Mouse (Mus musculus): ENCODE data around the gene Zfp385a. TPM values are rescaled to one million over a fixed set of nuclear protein-coding genes. Genes with fewer than 3 reads are reported as not detected.

Gene Zfp385a
- polyA plus RNA-seq, 1 experiment from 2014 or later, result 17.1 TPM

DNA sequence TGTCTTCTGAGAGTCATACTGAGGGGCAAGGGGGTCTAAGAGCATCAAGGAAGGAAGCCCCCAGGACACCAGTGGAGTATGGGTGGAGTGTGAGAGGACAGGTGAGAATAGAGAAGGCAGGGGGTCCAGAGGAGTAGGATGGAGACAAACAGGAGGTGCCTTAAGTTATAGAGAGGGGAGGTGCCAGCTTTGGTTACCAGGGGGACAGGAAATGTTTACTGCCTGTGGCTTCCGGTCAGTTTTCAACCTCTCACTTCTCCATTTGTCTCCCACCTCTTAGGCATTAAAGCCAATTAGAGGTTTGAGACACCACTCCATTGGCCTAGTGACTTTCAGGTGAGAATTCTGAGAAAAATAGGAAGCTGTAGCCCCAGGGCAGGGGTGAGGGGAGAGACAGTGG, 21.4 kb upstream of the Zfp385a start:
- Histone ChIP-seq H3K4me2 (no peak overlapping the region), H3K4me1 (peaks cover 42% of the 10 kb centered on the region), H3K27me3 (no peaks in the 10 kb centered on the region), H3K9ac (no peak overlapping the region), H3K36me3 (peaks cover 12% of the 10 kb centered on the region), H3K4me3 (no peak overlapping the region), H3K27ac (no peak overlapping the region; the same call in 1 of the 2 replicates), H3K9me3 (no peaks in the 10 kb centered on the region)
- WGBS, result 22% methylated on average over 1 of the region's 1 CpGs
- no peak for ATAC-seq (ENCODE audit: insufficient number of reproducible peaks, low FRiP score, low TSS enrichment, low read depth)

DNA sequence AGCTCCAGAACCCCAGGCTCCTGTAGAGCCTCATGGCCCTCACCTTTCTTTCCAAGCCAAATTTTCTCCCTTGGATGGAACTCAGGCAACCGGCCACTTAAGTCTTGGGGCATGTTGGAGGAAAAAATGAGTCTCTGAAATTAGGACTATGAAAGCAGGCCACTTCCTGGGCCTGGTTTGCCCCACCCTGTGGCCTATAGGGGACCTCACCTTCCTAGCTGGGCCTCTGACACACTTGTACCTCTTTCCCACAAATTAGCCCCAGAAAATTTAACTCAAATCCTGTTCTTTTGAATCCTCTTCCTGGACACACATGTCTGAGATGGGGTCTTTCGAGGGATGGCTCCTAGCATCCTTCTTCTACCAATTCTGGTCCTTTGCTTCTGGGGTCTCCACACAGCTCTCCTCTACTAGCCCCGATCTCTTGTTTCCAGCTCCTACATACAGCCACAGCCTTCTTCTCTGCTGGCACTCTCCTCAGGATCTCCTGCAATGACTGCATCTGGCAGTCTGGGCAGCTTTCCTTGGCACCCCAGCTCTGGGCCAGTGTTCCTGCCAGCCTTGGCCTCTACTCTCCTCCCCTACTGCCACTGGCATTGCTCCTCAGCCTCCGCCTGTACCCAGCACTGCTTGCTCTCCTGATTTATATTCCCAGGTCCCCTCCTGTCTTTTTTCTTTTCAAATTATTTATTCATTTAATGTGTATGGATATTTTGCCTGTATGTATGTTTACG, 20.1 kb upstream of the Zfp385a start:
- Histone ChIP-seq H3K27me3 (no peaks in the 10 kb centered on the region), H3K9me3 (no peaks in the 10 kb centered on the region), H3K27ac (peak overlapping the region; percentile 72), H3K9ac (no peak overlapping the region), H3K4me1 (peaks cover 38% of the 10 kb centered on the region), H3K36me3 (peaks cover 24% of the 10 kb centered on the region), H3K4me3 (no peak overlapping the region), H3K4me2 (no peak overlapping the region)
- ATAC-seq (ENCODE audit: insufficient number of reproducible peaks, low FRiP score, low TSS enrichment, low read depth), result no peak
- 87% methylated on average over 5 of the region's 5 CpGs for WGBS

DNA sequence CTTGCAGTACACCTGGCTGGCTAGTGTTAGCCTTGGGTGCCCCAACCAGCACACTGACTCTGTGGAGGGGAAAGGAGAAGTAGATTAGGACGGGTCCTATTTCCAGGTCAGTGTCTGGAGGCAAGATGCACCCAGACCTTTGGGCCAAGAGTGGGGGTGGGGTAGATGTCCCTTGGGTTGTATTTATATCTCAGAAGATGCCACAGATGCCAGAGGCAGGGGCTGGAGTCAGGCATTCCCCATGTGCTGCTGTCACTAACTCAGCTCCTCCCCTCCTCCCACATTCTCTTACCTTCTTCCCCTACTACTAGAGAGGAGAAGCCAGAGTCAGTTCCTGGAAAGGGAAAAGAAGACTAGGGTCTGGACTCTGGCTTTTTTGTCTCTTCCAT, 19.2 kb upstream of the Zfp385a start:
- Histone ChIP-seq H3K4me1 (peaks cover 29% of the 10 kb centered on the region), H3K4me3 (no peak overlapping the region), H3K27me3 (no peaks in the 10 kb centered on the region), H3K9ac (no peak overlapping the region), H3K36me3 (peaks cover 32% of the 10 kb centered on the region), H3K9me3 (no peaks in the 10 kb centered on the region), H3K27ac (peak overlapping the region; percentile 72; the same call in 1 of the 2 replicates), H3K4me2 (no peak overlapping the region)
- ATAC-seq (ENCODE audit: insufficient number of reproducible peaks, low FRiP score, low TSS enrichment, low read depth), result peak; percentile 25; the same call in 1 of the 2 replicates
- WGBS, result 71% methylated on average over 1 of the region's 1 CpGs

DNA sequence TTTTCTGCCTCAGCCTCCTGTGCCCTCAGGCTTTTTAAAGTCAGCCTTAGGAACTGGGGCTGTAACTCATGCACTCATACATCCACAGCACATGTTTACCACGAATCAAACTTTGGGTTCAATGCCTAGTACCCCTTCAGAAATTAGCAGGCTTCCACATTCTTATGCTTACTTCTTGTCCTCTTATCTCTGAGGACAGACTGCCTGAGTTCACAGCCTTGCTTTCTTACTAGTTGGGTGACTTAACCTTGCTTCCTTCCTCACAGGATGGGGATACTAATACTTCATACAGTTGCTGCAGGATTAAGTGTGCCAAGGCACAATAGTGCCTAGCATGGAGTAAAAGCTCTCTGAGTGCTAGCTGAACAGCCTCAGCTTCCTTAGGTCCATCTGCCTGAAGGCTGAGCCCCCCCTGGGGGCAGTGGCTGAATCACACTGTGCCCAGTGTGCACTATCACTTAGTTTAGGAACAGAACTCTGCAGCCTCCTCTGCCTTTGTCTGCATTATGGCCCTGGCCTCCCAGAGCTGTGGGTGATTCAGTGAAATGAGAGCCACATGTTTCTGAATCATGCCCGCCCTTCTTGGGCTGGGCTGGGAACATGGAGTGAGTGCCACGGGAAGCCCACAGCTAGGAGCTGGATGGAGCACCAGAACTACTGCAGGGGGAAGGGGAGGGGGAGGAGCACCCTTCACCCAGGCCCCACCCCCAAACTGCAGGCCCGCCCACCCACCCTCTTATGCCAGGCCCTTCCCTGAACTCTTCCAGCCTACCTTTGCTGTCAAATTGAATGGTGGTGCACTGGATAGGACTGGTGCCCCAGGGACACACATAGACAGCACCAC, 18.6 kb upstream of the Zfp385a start:
- ATAC-seq (ENCODE audit: insufficient number of reproducible peaks, low FRiP score, low TSS enrichment, low read depth), result peak; percentile 64
- no peaks in the 10 kb centered on the region for H3K27me3 ChIP-seq
- H3K9me3 ChIP-seq, result no peaks in the 10 kb centered on the region
- no peak overlapping the region for H3K4me2 ChIP-seq
- peak overlapping the region; percentile 55 for H3K27ac ChIP-seq
- 27% methylated on average over 4 of the region's 4 CpGs for WGBS
- no peak overlapping the region for H3K9ac ChIP-seq
- H3K36me3 ChIP-seq, result peaks cover 37% of the 10 kb centered on the region
- peaks cover 24% of the 10 kb centered on the region for H3K4me1 ChIP-seq
- no peak overlapping the region for H3K4me3 ChIP-seq

DNA sequence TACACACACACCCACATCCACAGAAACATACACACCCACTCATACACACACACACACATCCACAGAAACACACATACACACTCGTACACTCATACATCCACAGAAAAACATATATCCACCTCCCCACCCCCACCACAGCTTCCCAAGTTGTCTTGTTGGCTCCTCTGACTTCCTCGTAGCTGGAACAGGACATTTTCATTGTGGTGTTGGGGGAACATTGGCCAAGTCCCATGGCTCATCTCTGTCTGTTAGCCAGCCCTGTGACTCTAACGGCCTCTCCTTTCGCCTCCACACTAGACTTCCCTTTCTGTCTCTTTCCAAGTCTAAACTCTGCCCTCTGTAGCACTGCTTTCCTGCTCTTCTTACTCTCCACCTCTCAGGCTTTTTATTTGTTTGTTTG, 17.9 kb upstream of the Zfp385a start:
- 77% methylated on average over 4 of the region's 4 CpGs for WGBS
- H3K4me3 ChIP-seq, result no peak overlapping the region
- H3K4me1 ChIP-seq, result peaks cover 24% of the 10 kb centered on the region
- H3K4me2 ChIP-seq, result no peak overlapping the region
- no peak for ATAC-seq (ENCODE audit: insufficient number of reproducible peaks, low FRiP score, low TSS enrichment, low read depth)
- H3K9ac ChIP-seq, result no peak overlapping the region
- H3K27me3 ChIP-seq, result no peaks in the 10 kb centered on the region
- H3K36me3 ChIP-seq, result peaks cover 44% of the 10 kb centered on the region
- H3K9me3 ChIP-seq, result no peaks in the 10 kb centered on the region
- peak overlapping the region; percentile 55; the same call in 1 of the 2 replicates for H3K27ac ChIP-seq

DNA sequence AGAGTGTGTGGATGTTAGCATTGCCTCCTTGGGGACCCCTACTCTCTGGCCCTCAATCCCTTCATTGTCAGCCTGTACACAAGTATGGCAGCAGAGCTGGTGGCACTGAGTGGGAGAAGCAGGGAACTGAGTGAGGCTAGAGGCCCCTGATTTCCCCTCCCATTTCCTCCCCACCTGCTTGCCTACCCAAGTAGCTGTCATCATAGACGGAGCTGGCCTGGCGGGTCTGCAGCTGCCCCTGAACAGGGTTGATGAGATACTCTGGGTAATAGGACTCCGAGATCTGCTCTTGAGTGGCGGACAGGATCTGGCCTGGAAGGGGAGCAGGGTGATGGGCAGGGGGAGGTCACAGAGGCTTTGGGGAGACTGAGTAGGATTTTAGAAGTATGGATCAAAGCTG, 16.2 kb upstream of the Zfp385a start:
- no peak overlapping the region for H3K9ac ChIP-seq
- no peak overlapping the region; the same call in 1 of the 2 replicates for H3K27ac ChIP-seq
- H3K27me3 ChIP-seq, result no peaks in the 10 kb centered on the region
- WGBS, result 69% methylated on average over 4 of the region's 4 CpGs
- H3K9me3 ChIP-seq, result no peaks in the 10 kb centered on the region
- no peak overlapping the region for H3K4me2 ChIP-seq
- no peak for ATAC-seq (ENCODE audit: insufficient number of reproducible peaks, low FRiP score, low TSS enrichment, low read depth)
- no peak overlapping the region for H3K4me3 ChIP-seq
- H3K4me1 ChIP-seq, result peaks cover 24% of the 10 kb centered on the region
- H3K36me3 ChIP-seq, result peaks cover 59% of the 10 kb centered on the region

DNA sequence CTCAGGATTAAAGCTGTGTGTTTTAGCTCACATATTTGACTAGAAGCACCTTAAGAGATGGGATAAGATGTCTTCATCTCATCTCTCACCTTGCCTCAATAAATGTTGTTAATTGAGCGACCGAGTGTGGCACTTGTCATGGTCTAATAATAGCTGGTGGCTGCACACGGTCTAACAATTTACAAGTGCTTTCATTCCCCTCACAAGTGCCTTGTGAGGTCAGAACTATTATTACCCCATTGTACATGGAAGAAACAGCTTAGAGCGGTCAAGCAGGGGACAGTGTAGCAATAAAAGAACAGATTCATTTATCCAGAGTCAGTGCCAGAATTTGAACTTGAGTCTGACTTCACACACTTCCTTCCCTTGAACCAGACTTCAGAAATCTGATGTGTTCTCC, 15.5 kb upstream of the Zfp385a start:
- peaks cover 24% of the 10 kb centered on the region for H3K4me1 ChIP-seq
- H3K27me3 ChIP-seq, result no peaks in the 10 kb centered on the region
- no peak for ATAC-seq (ENCODE audit: insufficient number of reproducible peaks, low FRiP score, low TSS enrichment, low read depth)
- no peak overlapping the region for H3K9ac ChIP-seq
- H3K36me3 ChIP-seq, result peaks cover 66% of the 10 kb centered on the region
- WGBS, result 70% methylated on average over 4 of the region's 4 CpGs
- no peak overlapping the region for H3K4me2 ChIP-seq
- no peaks in the 10 kb centered on the region for H3K9me3 ChIP-seq
- no peak overlapping the region for H3K4me3 ChIP-seq
- H3K27ac ChIP-seq, result no peak overlapping the region

DNA sequence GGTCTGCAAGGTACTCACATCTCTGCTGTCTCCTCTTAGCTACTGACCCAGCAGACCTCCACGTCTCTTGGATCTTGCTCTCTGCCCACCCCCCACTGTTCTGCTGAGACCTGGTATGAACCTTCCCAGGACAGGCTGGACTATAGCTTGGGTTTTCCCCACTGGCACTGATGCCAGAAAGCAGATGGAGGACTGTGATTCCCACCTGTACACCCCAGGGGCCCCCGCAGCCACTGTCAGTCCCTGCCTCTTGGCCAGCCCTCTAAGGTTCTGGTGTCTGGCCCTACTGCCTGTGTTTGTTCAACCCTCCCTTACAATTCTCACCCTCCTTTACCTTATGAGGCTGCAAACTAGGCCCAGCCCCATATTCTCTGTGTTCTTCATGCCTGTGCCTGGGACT, 14.8 kb upstream of the Zfp385a start:
- no peaks in the 10 kb centered on the region for H3K9me3 ChIP-seq
- no peaks in the 10 kb centered on the region for H3K27me3 ChIP-seq
- ATAC-seq (ENCODE audit: insufficient number of reproducible peaks, low FRiP score, low TSS enrichment, low read depth), result no peak
- WGBS, result 94% methylated on average over 2 of the region's 2 CpGs
- no peak overlapping the region for H3K9ac ChIP-seq
- no peak overlapping the region for H3K27ac ChIP-seq
- peaks cover 16% of the 10 kb centered on the region for H3K4me1 ChIP-seq
- no peak overlapping the region for H3K4me2 ChIP-seq
- H3K36me3 ChIP-seq, result peaks cover 73% of the 10 kb centered on the region
- no peak overlapping the region for H3K4me3 ChIP-seq

DNA sequence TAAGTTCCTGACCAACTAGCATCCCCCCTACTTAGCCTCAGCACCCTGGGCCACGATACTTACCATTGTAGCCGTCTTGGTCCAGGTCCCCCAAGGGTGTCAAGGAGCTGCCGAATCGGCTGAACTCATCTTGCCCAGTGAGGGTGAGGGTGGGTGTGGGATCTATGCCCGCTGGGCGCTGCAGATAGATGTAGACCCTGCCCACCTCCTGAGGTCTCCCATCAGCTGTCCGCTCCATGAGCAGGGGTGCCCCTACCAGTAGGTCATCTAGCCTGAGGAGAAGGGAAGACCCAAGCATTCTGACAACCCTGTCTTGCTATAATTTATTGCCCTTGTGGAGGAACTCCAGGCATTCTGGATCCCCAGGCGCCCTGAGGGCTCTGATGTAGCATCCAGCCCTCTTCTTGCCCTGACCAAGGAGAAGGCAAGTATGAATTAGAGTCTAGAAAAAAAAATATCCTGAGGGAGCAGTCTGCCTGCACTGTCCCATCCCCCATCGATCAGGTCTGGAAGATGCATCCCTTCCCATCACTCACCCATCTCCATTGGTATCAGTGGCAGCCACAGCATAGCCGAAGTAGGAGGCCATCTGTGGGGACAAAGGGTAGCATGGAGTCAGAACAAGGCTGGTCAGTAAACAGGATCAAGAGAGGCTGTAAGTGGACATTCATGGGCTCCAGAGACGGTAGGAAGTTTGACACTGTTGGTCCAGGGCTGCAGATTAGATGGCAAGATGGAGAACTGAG, 13.8 kb upstream of the Zfp385a start:
- H3K36me3 ChIP-seq, result peaks cover 83% of the 10 kb centered on the region
- WGBS, result 87% methylated on average over 11 of the region's 11 CpGs
- no peak overlapping the region for H3K4me3 ChIP-seq
- H3K9ac ChIP-seq, result no peak overlapping the region
- no peaks in the 10 kb centered on the region for H3K27me3 ChIP-seq
- no peak overlapping the region for H3K4me2 ChIP-seq
- H3K9me3 ChIP-seq, result no peaks in the 10 kb centered on the region
- peaks cover 7% of the 10 kb centered on the region for H3K4me1 ChIP-seq
- ATAC-seq (ENCODE audit: insufficient number of reproducible peaks, low FRiP score, low TSS enrichment, low read depth), result no peak
- no peak overlapping the region for H3K27ac ChIP-seq

DNA sequence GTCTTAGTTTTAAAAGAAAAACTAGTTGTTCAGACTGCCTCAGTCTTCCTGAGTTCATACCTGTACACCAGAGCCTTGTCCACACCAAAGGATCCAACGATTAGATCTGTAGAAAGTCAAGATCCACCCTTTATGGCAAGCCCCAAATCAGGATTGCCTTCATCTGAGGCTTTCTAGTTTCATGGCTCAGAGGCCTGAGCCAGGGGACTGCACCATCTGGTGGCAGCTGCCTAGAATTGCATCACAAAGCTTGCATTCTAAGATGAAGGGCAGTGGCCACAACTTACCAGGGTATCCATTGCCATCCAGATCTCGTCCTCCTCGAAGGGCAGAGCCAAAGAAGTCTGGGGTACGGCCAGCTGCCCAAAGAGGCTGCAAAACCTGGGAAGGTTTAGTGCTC, 13.0 kb upstream of the Zfp385a start:
- H3K4me1 ChIP-seq, result no peaks in the 10 kb centered on the region
- ATAC-seq (ENCODE audit: insufficient number of reproducible peaks, low FRiP score, low TSS enrichment, low read depth), result no peak
- 46% methylated on average over 4 of the region's 4 CpGs for WGBS
- no peak overlapping the region for H3K27ac ChIP-seq
- H3K9me3 ChIP-seq, result no peaks in the 10 kb centered on the region
- no peak overlapping the region for H3K4me2 ChIP-seq
- 0 out of 2 replicates have a peak overlapping the region, but pooled peaks have one; percentile 1 for H3K9ac ChIP-seq
- no peak overlapping the region for H3K4me3 ChIP-seq
- H3K27me3 ChIP-seq, result no peaks in the 10 kb centered on the region
- peaks cover 91% of the 10 kb centered on the region for H3K36me3 ChIP-seq

DNA sequence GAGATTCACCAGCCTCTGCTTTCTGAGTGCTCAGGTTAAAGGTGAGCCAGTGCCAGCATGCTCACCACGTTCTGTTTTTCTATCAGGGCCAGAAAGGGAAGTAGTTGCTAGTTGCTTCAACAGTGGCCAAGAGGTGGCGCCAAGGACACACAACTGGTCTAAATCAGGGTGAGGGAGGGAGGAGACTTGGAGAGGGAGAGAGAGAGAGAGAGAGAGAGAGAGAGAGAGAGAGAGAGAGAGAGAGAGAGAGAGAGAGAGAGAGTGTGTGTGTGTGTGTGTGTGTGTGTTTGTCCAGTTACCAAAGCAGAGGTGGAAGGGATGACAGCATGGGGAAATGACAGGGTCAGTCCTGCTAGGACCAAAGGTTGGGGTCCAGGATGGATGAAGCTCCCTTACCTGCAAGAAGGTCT, 7.4 kb upstream of the Zfp385a start:
- WGBS, result 10% methylated on average over 2 of the region's 2 CpGs
- no peak overlapping the region for H3K9ac ChIP-seq
- H3K4me2 ChIP-seq, result no peak overlapping the region
- ATAC-seq (ENCODE audit: insufficient number of reproducible peaks, low FRiP score, low TSS enrichment, low read depth), result no peak
- H3K27me3 ChIP-seq, result no peaks in the 10 kb centered on the region
- no peak overlapping the region for H3K4me3 ChIP-seq
- H3K4me1 ChIP-seq, result no peaks in the 10 kb centered on the region
- H3K36me3 ChIP-seq, result peaks cover 86% of the 10 kb centered on the region
- H3K27ac ChIP-seq, result no peak overlapping the region
- no peaks in the 10 kb centered on the region for H3K9me3 ChIP-seq
